Mouse (Mus musculus) right cerebral cortex, postnatal 10 days (tissue): ENCODE measurements around the gene Olfr129.

Experiments
- DNase-seq, 2 experiments: peaks; one replicate each; pipeline ENCODE4 v3.0.0; 2021; ENCODE audit warnings: low spot score in 2 of 2

The Olfr129 gene

GRCm38 (mm10) chr17:38059979-38060378, at the start of gene Olfr129:
Gene Olfr129 (minus strand): TSS chr17:38060079.
- DNase-seq: no peak

DNA sequence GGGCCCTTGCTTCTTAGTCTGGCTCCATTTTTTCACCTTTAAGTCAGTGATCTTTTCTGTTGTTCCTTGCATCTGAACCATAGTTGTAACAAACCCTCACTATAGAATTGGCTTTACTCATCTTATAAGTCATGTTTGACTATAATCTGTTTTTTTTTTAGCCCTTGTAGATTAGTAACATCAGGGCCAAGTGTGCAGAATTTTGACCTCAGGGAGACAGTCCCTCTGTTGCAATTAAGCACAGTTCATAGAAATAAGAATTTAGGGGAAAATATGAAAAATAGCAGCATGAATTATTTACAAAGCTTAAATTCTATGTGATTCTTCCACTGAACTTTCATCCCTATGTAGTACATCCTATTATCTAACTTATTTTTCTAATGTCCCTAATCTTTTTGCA, 28.7 kb upstream of the Olfr129 start, which contains the start of gene Olfr131:
Gene Olfr131 (minus strand): TSS at position 101 of the 400 bp plus-strand sequence.
- no peak for DNase-seq

GRCm38 (mm10) chr17:38082364-38082763, 22.5 kb upstream of the Olfr129 start:
- DNase-seq: no peak

DNA sequence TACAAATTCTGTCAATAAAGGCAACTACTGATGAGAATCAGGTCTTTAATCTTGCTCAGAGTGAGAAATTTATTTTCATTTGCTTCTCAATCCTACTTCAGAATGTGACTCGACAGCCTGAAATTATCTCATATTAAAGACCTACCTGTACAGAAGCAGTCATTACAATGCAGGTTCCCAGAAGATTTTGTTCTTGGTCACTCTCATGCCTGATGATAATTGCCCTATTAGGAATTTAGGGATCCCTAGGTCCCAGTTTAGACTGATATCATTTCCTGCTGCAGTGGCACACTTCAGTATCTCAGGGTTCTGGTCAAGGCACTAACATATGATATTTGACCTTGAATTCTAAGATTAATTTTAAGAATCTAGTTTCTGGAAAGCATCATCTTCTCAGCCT, 3.7 kb upstream of the Olfr129 start, which contains the start of gene Olfr130:
Gene Olfr130 (plus strand): TSS at position 301 of the 400 bp plus-strand sequence.
- DNase-seq: no peak

- no peak for DNase-seq
Measured at GRCm38 (mm10) chr17:38026297-38026696, 33.6 kb downstream of the Olfr129 start.

DNA sequence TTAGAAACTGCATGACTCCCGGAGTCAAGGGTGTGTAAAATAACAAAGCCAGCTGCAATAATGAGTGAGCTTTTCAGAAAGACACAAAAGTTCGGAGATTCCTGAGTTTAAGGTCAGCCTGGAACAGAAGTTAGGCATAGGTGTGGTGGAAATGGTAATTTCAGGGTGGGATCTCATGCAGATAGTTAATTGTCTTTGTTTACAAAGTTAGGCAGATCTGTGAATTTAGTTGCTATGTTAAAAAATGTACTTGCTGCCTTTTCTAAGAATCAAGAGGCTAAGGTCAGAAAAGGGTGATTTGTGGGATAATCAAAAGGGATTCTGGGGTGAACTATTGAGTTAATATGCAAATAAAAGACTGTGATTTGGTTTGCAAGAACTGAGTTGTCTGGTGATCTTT, 43.5 kb downstream of the Olfr129 start:
- no peak for DNase-seq

DNA sequence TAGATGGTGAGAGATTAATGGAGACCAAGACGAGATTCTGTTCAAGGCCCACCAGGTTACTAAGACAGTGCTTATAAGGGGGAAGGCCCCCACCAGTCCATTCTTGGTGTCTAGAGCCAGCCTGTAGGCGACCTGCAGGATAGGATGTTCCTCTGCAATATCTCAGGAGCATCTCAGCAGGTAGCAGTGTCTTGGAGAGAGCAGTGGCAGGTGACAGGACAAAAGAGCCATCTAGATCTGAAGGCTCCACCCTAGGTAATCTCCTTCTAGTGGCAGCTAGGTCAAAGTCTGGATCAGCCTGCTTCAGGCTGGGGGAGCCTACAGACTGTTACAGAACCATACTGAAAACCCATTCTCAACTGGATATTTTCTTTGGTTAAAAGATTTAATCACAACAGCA, 54.9 kb downstream of the Olfr129 start:
- DNase-seq: no peak
